Mouse (Mus musculus) hindbrain, embryonic 13.5 days (tissue): ENCODE data around the gene Fam217a. TPM values are rescaled to one million over a fixed set of nuclear protein-coding genes. Genes with fewer than 3 reads are reported as not detected.
"Not testable (repeated sequence)": the region's sequence is repeated elsewhere in the genome, so short reads cannot be mapped to it uniquely, and the experiment has no call there.

Experiments
- ATAC-seq: fragments of 200-750 bp; cut with Nextera tagmentation; 2 replicates; pipeline ENCODE4 v1.8.0; 2017; ENCODE audit warnings: moderate TSS enrichment; ENCODE audit not compliant: low FRiP score
- H3K27ac ChIP-seq: fragments of 300-500 bp; sonication (generic); 2 replicates; pipeline ENCODE4 v1.5.1; 2015; ENCODE audit warnings: inconsistent platforms, mild to moderate bottlenecking, moderate library complexity
- H3K27me3 ChIP-seq: fragments of 300-500 bp; sonication (generic); 2 replicates; pipeline ENCODE4 v1.6.1; 2015; ENCODE audit warnings: mild to moderate bottlenecking, inconsistent platforms
- H3K36me3 ChIP-seq: fragments of 300-500 bp; sonication (generic); 2 replicates; pipeline ENCODE4 v1.6.1; 2015; ENCODE audit warnings: mild to moderate bottlenecking, inconsistent platforms
- H3K4me1 ChIP-seq: fragments of 300-500 bp; sonication (generic); replicated peaks from 2 replicates; pipeline ENCODE4 v1.6.1; 2015; ENCODE audit warnings: inconsistent platforms
- H3K4me2 ChIP-seq: fragments of 300-500 bp; sonication (generic); 2 replicates; pipeline ENCODE4 v1.6.1; 2015; ENCODE audit warnings: inconsistent platforms, mild to moderate bottlenecking, moderate library complexity
- H3K4me3 ChIP-seq: fragments of 300-500 bp; sonication (generic); 2 replicates; pipeline ENCODE4 v1.5.1; 2015; ENCODE audit warnings: mild to moderate bottlenecking, inconsistent platforms
- H3K9ac ChIP-seq: fragments of 300-500 bp; sonication (generic); 2 replicates; pipeline ENCODE4 v1.6.1; 2015; ENCODE audit warnings: mild to moderate bottlenecking, inconsistent platforms
- H3K9me3 ChIP-seq: fragments of 300-500 bp; sonication (generic); 2 replicates; pipeline ENCODE4 v1.6.1; 2016; ENCODE audit warnings: inconsistent platforms
- WGBS: fragments of 180-500 bp; shearing (Covaris S2); methylation state at CpG from one replicate; pipeline ENCODE4 v1.1.7; 2015; 5-methylcytosine and 5-hydroxymethylcytosine counted together
- polyA plus RNA-seq: library from polyadenylated mRNA; unstranded; fragments of >200 nt; fragmentation: Nextera tagmentation; extraction: Ambion mirVana; gene quantifications from 2 replicates; pipeline ENCODE4 v1.2.1, GENCODE M21; 2015

Fam217a gene
- polyA plus RNA-seq, 1 experiment from 2014 or later: 1.2 TPM

DNA sequence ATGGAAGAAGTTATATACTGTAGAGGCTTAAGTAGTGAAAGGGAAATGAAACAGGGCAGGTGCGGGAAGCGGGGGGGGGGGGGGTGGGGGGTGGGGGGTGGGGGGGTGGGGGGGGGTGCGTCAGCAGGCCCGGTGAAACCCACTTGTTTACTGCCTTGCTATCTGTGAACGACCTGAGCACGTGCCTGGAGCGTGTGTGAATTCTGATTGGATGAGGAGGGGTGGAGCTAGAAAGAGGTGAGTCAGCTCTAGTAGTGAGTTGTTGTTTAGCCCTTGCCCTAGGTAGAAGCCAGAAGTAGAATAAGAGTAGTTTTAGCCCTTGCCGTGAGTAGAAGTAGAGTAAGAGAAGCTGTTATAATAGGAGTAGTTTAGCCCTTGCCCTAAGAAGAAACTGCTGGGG, 62.9 kb downstream of the Fam217a start:
- not testable (repeated sequence) for H3K4me3 ChIP-seq, H3K27ac ChIP-seq, H3K4me1 ChIP-seq, H3K9me3 ChIP-seq, H3K4me2 ChIP-seq, ATAC-seq, H3K36me3 ChIP-seq, H3K9ac ChIP-seq, H3K27me3 ChIP-seq
- WGBS: 52% methylated on average over 7 of the region's 8 CpGs

Other genes with a start within 250 kb of the Fam217a start
- gene Fam50b, start 189.5 kb downstream of the Fam217a start, polyA plus RNA-seq: not detected in 2 replicates
- 73.5 and 82.1 TPM in 2 replicates for gene Prpf4b, start 49.0 kb downstream of the Fam217a start, polyA plus RNA-seq
- gene 4933417A18Rik, start 99 bp upstream of the Fam217a start, polyA plus RNA-seq: not detected in 2 replicates
- 0.44 and 0.65 TPM in 2 replicates for gene Eci3, start 39.5 kb upstream of the Fam217a start, polyA plus RNA-seq
- 115 and 119 TPM in 2 replicates for gene Eci2, start 102.8 kb upstream of the Fam217a start, polyA plus RNA-seq